Mouse (Mus musculus) embryonic facial prominence, embryonic 12.5 days (tissue): ENCODE measurements around the gene Spem2. TPM values are rescaled to one million over a fixed set of nuclear protein-coding genes. Genes with fewer than 3 reads are reported as not detected.
A peak's percentile ranks its signal among the peaks of the same experiment; 100 is the strongest.

ENCODE experiments used
- ATAC-seq: fragments of 200-750 bp; cut with Nextera tagmentation; 2 replicates; pipeline ENCODE4 v1.8.0; 2017; ENCODE audit not compliant: insufficient number of reproducible peaks, insufficient read depth, low FRiP score, low TSS enrichment
- H3K27ac ChIP-seq: fragments of 300-500 bp; sonication (generic); 2 replicates; pipeline ENCODE4 v1.5.1; 2016; ENCODE audit warnings: mild to moderate bottlenecking
- H3K27me3 ChIP-seq: fragments of 300-500 bp; sonication (generic); 2 replicates; pipeline ENCODE4 v1.6.1; 2016; ENCODE audit warnings: mild to moderate bottlenecking, moderate library complexity
- H3K36me3 ChIP-seq: fragments of 300-500 bp; sonication (generic); 2 replicates; pipeline ENCODE4 v1.6.1; 2016; ENCODE audit warnings: mild to moderate bottlenecking
- H3K4me1 ChIP-seq: fragments of 300-500 bp; sonication (generic); 2 replicates; pipeline ENCODE4 v1.6.1; 2016
- H3K4me2 ChIP-seq: fragments of 300-500 bp; sonication (generic); replicated peaks from 2 replicates; pipeline ENCODE4 v1.6.1; 2016; ENCODE audit warnings: mild to moderate bottlenecking, moderate library complexity
- H3K4me3 ChIP-seq: fragments of 300-500 bp; sonication (generic); 2 replicates; pipeline ENCODE4 v1.5.1; 2016; ENCODE audit warnings: mild to moderate bottlenecking
- H3K9ac ChIP-seq: fragments of 300-500 bp; sonication (generic); 2 replicates; pipeline ENCODE4 v1.6.1; 2016; ENCODE audit warnings: mild to moderate bottlenecking, moderate library complexity
- H3K9me3 ChIP-seq: fragments of 300-500 bp; sonication (generic); 2 replicates; pipeline ENCODE4 v1.6.1; 2016; ENCODE audit warnings: mild to moderate bottlenecking, moderate library complexity
- WGBS: fragments of 180-500 bp; shearing (Covaris S2); methylation state at CpG from one replicate; pipeline ENCODE4 v1.1.7; 2016; 5-methylcytosine and 5-hydroxymethylcytosine counted together
- polyA plus RNA-seq: library from polyadenylated mRNA; unstranded; fragments of >200 nt; fragmentation: Nextera tagmentation; extraction: Ambion mirVana; gene quantifications from 2 replicates; pipeline ENCODE4 v1.2.1, GENCODE M21; 2016

The Spem2 gene
- polyA plus RNA-seq, 1 experiment from 2014 or later = not detected

DNA sequence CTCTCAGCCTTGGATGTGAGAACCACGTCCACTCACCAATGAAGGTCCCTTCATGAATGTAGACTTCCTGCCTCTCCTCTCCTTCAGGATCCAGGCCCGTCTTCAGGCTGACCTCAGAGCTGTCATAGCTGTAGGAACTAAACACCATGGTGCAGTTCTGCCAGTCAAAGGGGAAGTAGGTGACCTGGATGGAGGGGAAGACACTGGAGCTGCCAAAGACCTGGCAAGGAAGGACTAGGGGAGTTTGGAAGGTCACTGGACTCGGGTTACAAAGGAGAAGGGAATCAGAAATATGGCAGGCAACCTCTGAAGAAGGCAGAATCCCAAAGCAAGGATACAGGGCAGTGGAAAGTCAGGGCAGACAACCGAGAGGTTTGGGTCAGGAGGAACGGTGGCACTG is 24.8 kb downstream of the Spem2 start:
- Histone ChIP-seq H3K27me3 (peaks cover 36% of the 10 kb centered on the region), H3K27ac (no peak overlapping the region), H3K9me3 (no peaks in the 10 kb centered on the region), H3K4me3 (no peak overlapping the region), H3K9ac (no peak overlapping the region), H3K4me1 (0 out of 2 replicates have a peak, but pooled peaks cover 5% of the 10 kb centered on the region), H3K4me2 (no peak overlapping the region), H3K36me3 (no peaks in the 10 kb centered on the region)
- 57% methylated on average over 5 of the region's 5 CpGs for WGBS
- no peak for ATAC-seq

DNA sequence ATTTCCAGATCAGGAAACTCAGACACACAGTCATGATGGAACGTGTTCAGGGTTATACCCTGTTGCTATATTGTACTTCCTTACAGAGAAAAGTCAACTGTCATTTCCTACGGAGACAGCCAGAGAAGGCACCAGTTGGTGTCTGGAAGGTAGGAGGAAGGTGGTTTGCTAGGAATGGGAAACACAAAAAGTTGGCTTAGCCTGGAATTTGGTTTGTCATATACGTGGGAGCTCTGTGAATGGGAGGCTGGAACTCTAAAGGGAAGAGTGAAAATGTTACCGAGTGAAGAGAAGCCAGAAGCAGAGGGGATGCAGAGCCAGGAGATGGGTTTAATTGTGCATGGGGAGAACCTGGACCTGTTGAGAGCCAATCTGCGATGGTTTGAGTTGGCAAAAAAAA is 26.8 kb downstream of the Spem2 start:
- Histone ChIP-seq H3K4me1 (0 out of 2 replicates have a peak, but pooled peaks cover 5% of the 10 kb centered on the region), H3K27me3 (peaks cover 16% of the 10 kb centered on the region), H3K36me3 (no peaks in the 10 kb centered on the region), H3K4me2 (no peak overlapping the region), H3K9ac (no peak overlapping the region), H3K27ac (no peak overlapping the region), H3K9me3 (no peaks in the 10 kb centered on the region), H3K4me3 (no peak overlapping the region)
- no peak for ATAC-seq
- WGBS = 72% methylated on average over 5 of the region's 5 CpGs

DNA sequence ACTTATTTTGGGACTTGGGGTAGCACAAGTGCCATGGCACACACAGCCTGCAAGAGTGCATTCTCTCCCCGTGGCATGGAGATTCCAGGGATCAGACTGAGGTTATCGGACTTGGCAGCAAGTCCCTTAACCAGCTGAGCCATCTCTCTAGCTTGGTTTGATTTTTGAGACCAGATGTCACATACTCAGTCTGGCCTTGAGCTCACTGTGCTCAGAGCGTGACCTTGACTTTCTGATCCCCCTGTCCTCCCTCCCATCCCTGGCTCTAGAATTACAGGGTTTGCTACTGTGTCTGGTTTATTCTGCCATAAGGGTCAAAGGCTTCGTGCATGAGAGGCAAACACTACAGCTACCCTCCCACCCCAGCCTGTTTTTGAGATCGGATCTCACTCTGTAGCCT is 28.8 kb downstream of the Spem2 start:
- Histone ChIP-seq H3K4me1 (no peaks in the 10 kb centered on the region), H3K9ac (no peak overlapping the region), H3K4me3 (no peak overlapping the region), H3K27ac (no peak overlapping the region), H3K9me3 (no peaks in the 10 kb centered on the region), H3K27me3 (peaks cover 8% of the 10 kb centered on the region), H3K36me3 (no peaks in the 10 kb centered on the region), H3K4me2 (no peak overlapping the region)
- no peak for ATAC-seq
- WGBS = 47% methylated on average over 5 of the region's 5 CpGs

DNA sequence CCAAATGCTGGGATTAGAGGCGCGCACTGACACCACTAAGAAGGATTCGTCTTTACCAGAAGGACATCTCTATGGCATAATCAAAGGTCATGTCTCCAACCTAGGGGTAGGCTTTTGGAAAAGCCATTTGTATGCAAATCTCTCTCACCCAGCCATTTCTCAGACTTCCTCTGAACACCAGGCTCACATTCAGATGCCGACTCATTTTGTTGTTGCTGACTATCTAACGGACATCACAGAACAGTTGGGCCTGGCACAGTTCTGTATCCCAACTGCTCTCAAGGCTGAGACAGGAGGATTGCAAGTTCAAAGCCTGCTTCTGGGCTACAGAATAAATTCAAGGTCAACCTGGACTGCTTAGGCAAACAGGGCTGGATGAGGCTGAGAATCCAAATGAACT is 31.0 kb downstream of the Spem2 start:
- no peaks in the 10 kb centered on the region for H3K36me3 ChIP-seq
- H3K4me3 ChIP-seq = no peak overlapping the region
- H3K9me3 ChIP-seq = no peaks in the 10 kb centered on the region
- H3K4me1 ChIP-seq = no peaks in the 10 kb centered on the region
- H3K4me2 ChIP-seq = no peak overlapping the region
- ATAC-seq = no peak
- WGBS = 90% methylated on average over 5 of the region's 5 CpGs
- H3K27me3 ChIP-seq = no peaks in the 10 kb centered on the region
- no peak overlapping the region for H3K27ac ChIP-seq
- no peak overlapping the region for H3K9ac ChIP-seq

DNA sequence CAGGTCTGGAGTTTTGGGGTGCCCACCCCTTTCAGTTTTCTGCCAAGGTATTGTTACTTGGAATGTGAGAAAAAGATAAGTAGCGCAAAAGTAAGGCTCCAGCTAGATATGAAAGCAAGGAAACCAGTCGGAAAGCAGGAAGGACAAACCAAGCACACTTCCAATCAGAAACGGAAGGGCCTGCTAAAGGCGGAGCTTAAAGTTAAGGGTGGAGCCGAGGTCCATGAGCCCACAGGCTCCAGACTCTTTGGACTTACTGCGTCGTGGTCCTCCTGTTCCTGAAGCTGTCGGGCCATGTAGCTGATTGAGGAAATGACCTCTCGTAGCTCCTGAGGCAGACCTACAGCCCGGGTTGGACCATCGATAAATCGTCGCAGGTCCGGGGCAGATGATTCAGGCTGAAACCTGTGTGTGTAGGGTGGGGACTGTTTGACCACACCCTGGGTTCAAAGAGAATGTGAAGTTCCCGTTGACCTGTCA is 33.4 kb downstream of the Spem2 start:
- H3K27ac ChIP-seq = no peak overlapping the region
- WGBS = 44% methylated on average over 15 of the region's 15 CpGs
- peak overlapping the region; percentile 6; the same call in 1 of the 2 replicates for H3K4me2 ChIP-seq
- H3K4me3 ChIP-seq = no peak overlapping the region
- no peaks in the 10 kb centered on the region for H3K4me1 ChIP-seq
- no peaks in the 10 kb centered on the region for H3K36me3 ChIP-seq
- ATAC-seq = no peak
- H3K27me3 ChIP-seq = peaks cover 6% of the 10 kb centered on the region; the same call in 1 of the 2 replicates
- H3K9ac ChIP-seq = no peak overlapping the region
- no peaks in the 10 kb centered on the region for H3K9me3 ChIP-seq

DNA sequence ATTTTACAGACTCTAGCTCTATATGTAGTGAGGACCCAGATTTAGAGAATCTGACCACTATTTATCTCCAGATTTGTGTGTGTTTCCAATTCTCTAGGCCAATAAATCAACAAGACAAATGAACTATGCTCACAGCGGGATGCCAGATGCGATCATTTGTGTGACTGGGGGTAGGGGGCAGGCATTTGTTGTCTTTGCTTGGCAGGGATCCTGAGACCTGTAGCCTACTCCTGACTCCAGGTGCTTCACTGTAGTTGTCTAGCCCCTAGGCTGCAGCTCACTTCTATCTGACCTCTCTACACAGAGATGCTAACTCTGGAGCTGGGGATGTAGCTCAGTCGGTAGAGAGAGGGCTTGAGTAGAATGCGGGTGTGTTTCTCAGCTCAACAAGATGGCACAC is 36.4 kb downstream of the Spem2 start:
- Histone ChIP-seq H3K27ac (no peak overlapping the region), H3K4me2 (no peak overlapping the region), H3K4me1 (peaks cover 12% of the 10 kb centered on the region), H3K9ac (no peak overlapping the region), H3K4me3 (no peak overlapping the region), H3K36me3 (peaks cover 2% of the 10 kb centered on the region), H3K27me3 (peaks cover 33% of the 10 kb centered on the region), H3K9me3 (no peaks in the 10 kb centered on the region)
- WGBS = 30% methylated on average over 4 of the region's 4 CpGs
- no peak for ATAC-seq

DNA sequence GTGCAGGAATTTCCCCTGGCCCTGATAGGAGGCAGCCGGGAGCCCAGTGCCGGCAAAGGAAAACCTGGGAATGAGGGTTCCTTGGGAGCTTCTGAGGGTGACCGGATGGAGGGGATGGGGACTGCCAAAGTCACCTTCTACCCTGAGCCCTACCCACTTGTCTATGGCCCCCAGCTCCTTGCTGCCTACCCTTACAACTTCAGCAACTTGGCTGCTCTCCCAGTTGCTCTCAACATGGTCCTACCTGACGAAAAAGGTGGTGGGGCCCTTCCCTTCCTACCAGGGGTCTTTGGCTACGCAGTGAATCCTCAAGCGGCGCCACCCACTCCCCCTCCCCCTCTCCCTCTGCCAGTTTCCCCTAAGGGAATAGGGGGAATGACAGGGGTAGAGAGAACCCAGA is 39.3 kb downstream of the Spem2 start:
- no peak for ATAC-seq
- no peak overlapping the region for H3K27ac ChIP-seq

DNA sequence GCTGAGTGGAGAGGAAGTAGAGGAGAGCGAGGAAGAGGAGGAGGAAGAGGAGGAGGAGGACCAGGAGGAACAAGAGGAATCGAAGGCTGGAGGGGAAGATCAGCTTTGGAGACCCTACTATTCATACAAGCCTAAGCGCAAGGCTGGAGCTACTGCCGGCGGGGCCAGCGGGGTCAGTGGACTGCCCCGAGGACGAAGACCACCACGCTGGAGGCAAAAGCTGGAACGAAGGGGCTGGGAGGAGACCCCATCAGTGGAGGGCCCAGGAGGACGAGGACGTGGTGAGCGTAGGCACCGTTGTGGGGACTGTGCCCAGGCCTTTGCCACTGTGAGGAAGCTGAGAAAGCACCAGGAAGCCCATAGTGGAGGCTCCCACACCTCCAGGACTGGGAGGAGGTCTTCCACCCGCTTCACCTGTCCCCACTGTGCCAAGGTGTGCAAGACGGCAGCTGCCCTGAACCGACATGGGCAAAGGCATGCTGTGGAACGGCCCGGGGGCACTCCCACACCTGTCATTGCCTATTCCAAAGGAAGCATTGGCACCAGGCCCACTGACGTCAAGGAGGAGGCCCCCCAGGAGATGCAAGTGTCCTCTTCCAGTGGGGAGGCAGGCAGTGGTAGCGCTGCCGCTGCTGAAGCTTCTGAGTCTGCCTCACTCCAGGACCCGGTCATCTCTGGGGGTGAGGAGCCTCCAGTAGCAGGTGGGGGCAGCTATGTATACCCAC is 39.8 kb downstream of the Spem2 start:
- Histone ChIP-seq H3K27ac (no peak overlapping the region), H3K27me3 (peaks cover 45% of the 10 kb centered on the region), H3K9me3 (no peaks in the 10 kb centered on the region), H3K9ac (no peak overlapping the region), H3K36me3 (peaks cover 13% of the 10 kb centered on the region), H3K4me1 (peaks cover 12% of the 10 kb centered on the region), H3K4me3 (no peak overlapping the region), H3K4me2 (no peak overlapping the region)
- WGBS = 65% methylated on average over 23 of the region's 23 CpGs
- peak; percentile 12; the same call in 1 of the 2 replicates for ATAC-seq

More for the DNA sequence above, 39.3 kb downstream of the Spem2 start:
- H3K9me3 ChIP-seq = no peaks in the 10 kb centered on the region
- peaks cover 45% of the 10 kb centered on the region for H3K27me3 ChIP-seq
- peaks cover 13% of the 10 kb centered on the region for H3K36me3 ChIP-seq
- 40% methylated on average over 7 of the region's 7 CpGs for WGBS
- H3K9ac ChIP-seq = no peak overlapping the region
- no peak overlapping the region for H3K4me3 ChIP-seq
- 0 out of 2 replicates have a peak overlapping the region, but pooled peaks have one; percentile 5 for H3K4me2 ChIP-seq
- H3K4me1 ChIP-seq = peaks cover 12% of the 10 kb centered on the region

DNA sequence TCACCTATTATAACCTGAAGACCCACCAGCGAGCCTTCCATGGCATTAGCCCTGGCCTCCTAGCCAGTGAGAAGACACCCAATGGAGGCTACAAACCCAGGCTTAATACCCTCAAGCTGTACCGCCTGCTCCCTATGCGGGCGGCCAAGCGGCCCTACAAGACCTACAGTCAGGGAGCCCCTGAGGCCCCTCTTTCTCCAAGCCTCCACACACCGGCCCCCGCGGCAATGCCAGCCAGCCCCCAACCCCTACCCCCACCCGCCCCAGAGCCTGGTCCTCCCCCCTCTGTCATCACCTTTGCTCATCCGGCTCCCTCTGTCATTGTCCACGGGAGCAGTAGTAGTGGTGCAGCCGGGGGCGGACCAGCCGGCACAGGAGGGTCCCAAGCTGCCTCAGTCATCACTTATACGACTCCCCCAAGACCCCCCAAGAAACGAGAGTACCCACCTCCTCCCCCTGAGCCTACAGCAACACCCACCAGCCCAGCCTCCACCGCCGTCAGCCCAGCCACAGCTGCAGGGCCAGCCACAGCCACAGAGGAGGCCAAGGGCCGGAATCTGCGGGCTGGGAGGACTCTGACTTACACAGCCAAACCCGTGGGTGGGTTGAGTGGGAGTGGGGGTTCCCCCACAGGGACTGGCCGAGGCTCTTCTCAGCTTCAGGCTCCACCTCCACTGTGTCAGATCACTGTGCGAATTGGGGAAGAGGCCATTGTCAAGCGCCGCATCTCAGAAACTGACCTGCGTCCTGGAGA is 40.6 kb downstream of the Spem2 start:
- H3K4me3 ChIP-seq = no peak overlapping the region
- H3K36me3 ChIP-seq = peaks cover 13% of the 10 kb centered on the region
- no peaks in the 10 kb centered on the region for H3K9me3 ChIP-seq
- H3K9ac ChIP-seq = no peak overlapping the region
- WGBS = 60% methylated on average over 26 of the region's 26 CpGs
- no peak overlapping the region for H3K27ac ChIP-seq
- no peak overlapping the region for H3K4me2 ChIP-seq
- peaks cover 12% of the 10 kb centered on the region for H3K4me1 ChIP-seq
- peaks cover 45% of the 10 kb centered on the region for H3K27me3 ChIP-seq
- no peak for ATAC-seq

DNA sequence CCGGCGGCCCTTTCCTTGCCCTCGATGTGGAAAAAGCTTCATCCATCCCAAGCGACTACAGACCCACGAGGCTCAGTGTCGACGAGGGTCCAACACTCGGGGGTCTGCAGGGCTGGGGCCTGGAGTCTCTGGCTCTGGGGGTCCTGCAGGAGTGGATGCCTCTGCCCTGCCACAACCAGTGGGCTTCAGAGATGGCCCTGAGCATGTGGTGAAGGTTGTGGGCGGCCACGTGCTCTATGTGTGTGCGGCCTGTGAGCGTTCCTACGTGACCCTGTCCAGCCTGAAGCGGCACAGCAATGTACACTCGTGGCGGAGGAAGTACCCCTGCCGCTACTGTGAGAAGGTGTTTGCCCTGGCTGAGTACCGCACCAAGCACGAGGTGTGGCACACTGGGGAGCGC is 41.8 kb downstream of the Spem2 start:
- peaks cover 13% of the 10 kb centered on the region for H3K36me3 ChIP-seq
- H3K9ac ChIP-seq = 0 out of 2 replicates have a peak overlapping the region, but pooled peaks have one; percentile 10
- 84% methylated on average over 20 of the region's 20 CpGs for WGBS
- no peaks in the 10 kb centered on the region for H3K9me3 ChIP-seq
- no peak overlapping the region for H3K27ac ChIP-seq
- H3K4me1 ChIP-seq = peaks cover 12% of the 10 kb centered on the region
- H3K4me3 ChIP-seq = no peak overlapping the region
- ATAC-seq = no peak
- H3K4me2 ChIP-seq = no peak overlapping the region
- peaks cover 40% of the 10 kb centered on the region for H3K27me3 ChIP-seq

DNA sequence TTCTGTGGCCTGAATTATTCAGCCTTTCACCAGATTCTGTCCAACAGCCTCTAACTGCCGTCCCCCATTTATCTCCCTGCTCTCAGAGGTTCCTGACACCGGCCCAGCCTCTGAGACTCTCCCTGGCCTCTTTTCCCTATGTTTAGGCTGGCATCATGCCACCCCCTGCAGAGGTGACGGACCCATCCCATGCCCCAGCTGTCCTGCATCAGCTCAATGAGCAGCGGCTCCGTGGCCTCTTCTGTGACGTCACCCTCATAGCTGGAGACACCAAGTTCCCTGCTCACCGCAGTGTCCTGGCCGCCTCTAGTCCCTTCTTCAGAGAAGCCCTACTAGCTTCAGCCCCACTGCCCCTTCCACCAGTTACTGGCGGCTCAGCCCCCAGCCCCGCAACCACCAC is 42.5 kb downstream of the Spem2 start:
- WGBS = 71% methylated on average over 10 of the region's 10 CpGs
- peaks cover 40% of the 10 kb centered on the region for H3K27me3 ChIP-seq
- ATAC-seq = no peak

DNA sequence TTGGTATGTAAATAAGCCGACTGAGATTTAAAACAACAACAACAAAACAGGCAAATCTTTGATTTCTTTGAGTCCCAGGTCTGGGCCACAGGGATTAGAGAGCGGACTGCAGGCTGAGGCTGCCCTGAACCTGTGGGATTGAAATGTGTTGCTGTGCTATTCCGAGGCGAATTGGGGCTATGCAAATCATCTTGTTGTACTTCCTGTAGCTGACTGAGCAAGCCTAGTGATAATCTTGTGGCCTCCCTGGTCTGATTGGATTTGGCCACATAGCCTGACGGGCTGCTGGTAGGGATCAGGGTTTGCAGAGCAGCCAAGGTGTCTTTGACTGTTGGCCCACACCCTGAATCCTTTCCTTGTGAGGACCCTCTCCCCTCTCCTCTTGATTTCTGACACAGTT is 43.3 kb downstream of the Spem2 start:
- Histone ChIP-seq H3K27ac (no peak overlapping the region), H3K27me3 (peaks cover 40% of the 10 kb centered on the region), H3K4me3 (no peak overlapping the region), H3K9me3 (no peaks in the 10 kb centered on the region), H3K9ac (no peak overlapping the region), H3K4me1 (peaks cover 12% of the 10 kb centered on the region), H3K36me3 (peaks cover 13% of the 10 kb centered on the region), H3K4me2 (no peak overlapping the region)
- ATAC-seq = no peak
- WGBS = 58% methylated on average over 5 of the region's 5 CpGs

More for the DNA sequence above, 42.5 kb downstream of the Spem2 start:
- Histone ChIP-seq H3K4me1 (peaks cover 12% of the 10 kb centered on the region), H3K4me3 (no peak overlapping the region), H3K9me3 (no peaks in the 10 kb centered on the region), H3K27ac (no peak overlapping the region), H3K4me2 (no peak overlapping the region), H3K36me3 (peaks cover 13% of the 10 kb centered on the region), H3K9ac (0 out of 2 replicates have a peak overlapping the region, but pooled peaks have one; percentile 10)
